Comparison of ENCODE assay signal across 8 mouse cellular contexts in genomic region chr11:86683395-86684125, GRCm38 (mm10). TPM values are rescaled to one million over a fixed set of nuclear protein-coding genes. Genes with fewer than 3 reads are reported as not detected.
DNase-seq lines count a peak whose midpoint lies in the region; ATAC-seq lines count a peak whose summit lies in the region.

Gene Vmp1, minus strand, starts transcription at chr11:86683836.
Gene Ptrh2, plus strand, starts transcription at chr11:86683985.

- peak within 1 kb of the TSS; percentile 91 for H3K27ac ChIP-seq in heart, embryonic 10.5 days
- H3K27ac ChIP-seq in kidney, embryonic 15.5 days: peak within 1 kb of the TSS; percentile 98

- peak within 1 kb of the TSS; percentile 88 for H3K4me2 ChIP-seq in kidney, embryonic 15.5 days

- WGBS in heart, embryonic 10.5 days: under 1% methylated on average over 56 of the region's 56 CpGs
- under 1% methylated on average over 56 of the region's 56 CpGs for WGBS in kidney, embryonic 15.5 days

- H3K9ac ChIP-seq in kidney, embryonic 15.5 days: peak within 1 kb of the TSS; percentile 89

- DNase-seq in B cell, adult 2 months: peak; percentile 89 to 91
- DNase-seq in brain, adult 2 months (ENCODE audit: low read depth, low spot score): peak; percentile 98
- DNase-seq in heart, embryonic 10.5 days (ENCODE audit: low spot score): peak; percentile 97
- peak; percentile 94 for DNase-seq in liver
- peak; percentile 88 to 95 for DNase-seq in spleen, postnatal 4 days (ENCODE audit: low spot score in 2 of 2)

- H3K27me3 ChIP-seq in heart, embryonic 10.5 days (ENCODE audit: insufficient read depth, poor library complexity, severe bottlenecking): no peaks in the 10 kb centered on the region
- H3K27me3 ChIP-seq in kidney, embryonic 15.5 days: no peaks in the 10 kb centered on the region

- ATAC-seq in erythroblast, adult 5-6 weeks (replicated peaks; ENCODE audit: low FRiP score, poor library complexity, severe bottlenecking): peak; percentile 93
- ATAC-seq in kidney, embryonic 15.5 days (replicated peaks; ENCODE audit: low FRiP score): peak; percentile 94
- ATAC-seq in monocyte, adult 5-6 weeks (replicated peaks; ENCODE audit: insufficient number of reproducible peaks, low FRiP score, low TSS enrichment, poor library complexity, severe bottlenecking): peak; percentile 94

- peaks cover 13% of the 10 kb centered on the region for H3K36me3 ChIP-seq in heart, embryonic 10.5 days
- H3K36me3 ChIP-seq in kidney, embryonic 15.5 days: peaks cover 16% of the 10 kb centered on the region

- H3K4me3 ChIP-seq in heart, embryonic 10.5 days: peak within 1 kb of the TSS; percentile 87
- H3K4me3 ChIP-seq in kidney, embryonic 15.5 days (replicated peaks): peak within 1 kb of the TSS; percentile 91

- no peaks in the 10 kb centered on the region for H3K9me3 ChIP-seq in heart, embryonic 10.5 days
- no peaks in the 10 kb centered on the region for H3K9me3 ChIP-seq in kidney, embryonic 15.5 days (replicated peaks)

- H3K4me1 ChIP-seq in heart, embryonic 10.5 days: peaks cover 27% of the 10 kb centered on the region
- H3K4me1 ChIP-seq in kidney, embryonic 15.5 days: peaks cover 47% of the 10 kb centered on the region

RNA-seq across cellular contexts. Expression of gene Vmp1, which starts in this region (rescaled TPM):
- 170 and 241 TPM in 2 replicates for total RNA-seq in erythroblast, adult 5-6 weeks (2015; ENCODE audit: low replicate concordance)
- 162 and 218 TPM in 2 replicates for total RNA-seq in erythroblast, adult 5-6 weeks (2017; ENCODE audit: low replicate concordance)
- 107 and 115 TPM in 2 replicates for polyA plus RNA-seq in heart, embryonic 10.5 days (2016; fragmentation: Nextera tagmentation; extraction: Ambion mirVana)
- 139 and 144 TPM in 2 replicates for polyA plus RNA-seq in kidney, embryonic 15.5 days (2015; fragmentation: Nextera tagmentation; extraction: Ambion mirVana)
- 123 to 188 TPM (median 140 TPM) in 3 replicates for total RNA-seq in monocyte, adult 5-6 weeks (2017)

RNA-seq across cellular contexts. Expression of gene Ptrh2, which starts in this region (rescaled TPM):
- 6.9 and 8.8 TPM in 2 replicates for total RNA-seq in erythroblast, adult 5-6 weeks (2015; ENCODE audit: low replicate concordance)
- 9.5 TPM in 2 replicates for total RNA-seq in erythroblast, adult 5-6 weeks (2017; ENCODE audit: low replicate concordance)
- 24.4 and 30.2 TPM in 2 replicates for polyA plus RNA-seq in heart, embryonic 10.5 days (2016; fragmentation: Nextera tagmentation; extraction: Ambion mirVana)
- polyA plus RNA-seq in kidney, embryonic 15.5 days (2015; fragmentation: Nextera tagmentation; extraction: Ambion mirVana): 35.8 and 38.2 TPM in 2 replicates
- 7.6 to 9.9 TPM (median 9.0 TPM) in 3 replicates for total RNA-seq in monocyte, adult 5-6 weeks (2017)

Comparison
In these comparisons a context has a peak if more than half of its experiments do, and no peak if none do; other contexts are left out.
1. Peak in every context shown above with its lines: DNase-seq, ATAC-seq, H3K4me3 ChIP-seq and H3K27ac ChIP-seq.